Mouse (Mus musculus): ENCODE data around the gene As3mt. TPM values are rescaled to one million over a fixed set of nuclear protein-coding genes. Genes with fewer than 3 reads are reported as not detected.

As3mt gene
- polyA plus RNA-seq, 1 experiment from 2014 or later: 17.1 TPM

DNA sequence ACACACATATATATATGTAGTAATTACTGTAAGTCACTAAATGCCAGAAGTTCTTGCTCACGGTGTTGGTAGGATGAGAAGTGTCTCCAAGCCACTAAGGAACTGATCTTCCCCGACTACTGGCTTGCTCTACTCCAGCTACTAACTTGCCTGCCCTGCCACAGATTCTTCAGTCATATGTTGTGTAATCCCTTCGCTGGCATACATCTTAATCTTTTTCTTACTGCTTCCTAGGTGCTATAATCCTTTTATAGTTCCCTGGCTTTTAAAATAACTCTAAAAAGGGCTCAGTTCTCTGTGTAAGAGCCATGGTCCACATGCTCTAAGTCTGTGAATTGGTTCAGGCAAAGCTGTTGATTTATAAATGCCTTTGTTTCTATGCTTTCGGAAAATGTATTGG is 78.4 kb downstream of the As3mt start:
- no peaks in the 10 kb centered on the region for H3K9me3 ChIP-seq (replicated peaks)
- no peak for ATAC-seq (ENCODE audit: insufficient read depth)
- 60% methylated on average over 4 of the region's 4 CpGs for WGBS (ENCODE audit: insufficient replicate concordance)

GRCm38 (mm10) chr19:46789782-46790181 is 82.5 kb downstream of the As3mt start:
- no peak overlapping the region for H3K4me2 ChIP-seq
- no peaks in the 10 kb centered on the region for H3K9me3 ChIP-seq (replicated peaks)
- WGBS (ENCODE audit: insufficient replicate concordance): 94% methylated on average over 1 of the region's 1 CpGs
- no peaks in the 10 kb centered on the region for H3K27me3 ChIP-seq
- H3K36me3 ChIP-seq (replicated peaks): no peaks in the 10 kb centered on the region
- no peak overlapping the region for H3K4me3 ChIP-seq (replicated peaks)
- no peak overlapping the region for H3K9ac ChIP-seq
- peaks cover 2% of the 10 kb centered on the region for H3K4me1 ChIP-seq (replicated peaks)
- no peak overlapping the region for H3K27ac ChIP-seq (replicated peaks)
- ATAC-seq (ENCODE audit: insufficient read depth): no peak

More for the DNA sequence above, 78.4 kb downstream of the As3mt start:
- no peak overlapping the region for H3K4me2 ChIP-seq
- no peaks in the 10 kb centered on the region for H3K27me3 ChIP-seq
- no peaks in the 10 kb centered on the region for H3K36me3 ChIP-seq (replicated peaks)
- peaks cover 16% of the 10 kb centered on the region for H3K4me1 ChIP-seq (replicated peaks)
- H3K9ac ChIP-seq: no peak overlapping the region
- H3K4me3 ChIP-seq (replicated peaks): no peak overlapping the region
- no peak overlapping the region for H3K27ac ChIP-seq (replicated peaks)

Other genes with a start within 250 kb of the As3mt start
- 8.8 and 10.9 TPM in 2 replicates for gene Trim8, start 205.8 kb upstream of the As3mt start, polyA plus RNA-seq (2015; fragmentation: Nextera tagmentation; extraction: Ambion mirVana)
- 22.9 and 25.4 TPM in 2 replicates for gene Arl3, start 134.3 kb upstream of the As3mt start, polyA plus RNA-seq (2015; fragmentation: Nextera tagmentation; extraction: Ambion mirVana)
- 28.6 and 33.4 TPM in 2 replicates for gene Sfxn2, start 134.1 kb upstream of the As3mt start, polyA plus RNA-seq (2015; fragmentation: Nextera tagmentation; extraction: Ambion mirVana)
- gene Wbp1l, start 108.4 kb upstream of the As3mt start, polyA plus RNA-seq (2015; fragmentation: Nextera tagmentation; extraction: Ambion mirVana): 21.3 and 29.4 TPM in 2 replicates
- 1.8 TPM in 2 replicates for gene Cyp17a1, start 34.3 kb upstream of the As3mt start, polyA plus RNA-seq (2015; fragmentation: Nextera tagmentation; extraction: Ambion mirVana)
- gene Borcs7, start 17.6 kb upstream of the As3mt start, polyA plus RNA-seq (2015; fragmentation: Nextera tagmentation; extraction: Ambion mirVana): 4.0 and 4.9 TPM in 2 replicates
- 1.7 and 2.0 TPM in 2 replicates for gene Cnnm2, start 54.1 kb downstream of the As3mt start, polyA plus RNA-seq (2015; fragmentation: Nextera tagmentation; extraction: Ambion mirVana)

Measured in liver, embryonic 15.5 days (tissue).